Mouse (Mus musculus): Measurements from ENCODE around the gene Otulin.

GRCm38 (mm10) chr15:27536186-27536585 is 94.3 kb downstream of the Otulin start:
- TF ChIP-seq CTCF (IDR thresholded peaks at IDR 0.05; ENCODE audit: extremely low read depth, insufficient read depth, insufficient read length, insufficient replicate concordance): no peak
- no peak for TF ChIP-seq POLR2A (IDR thresholded peaks at IDR 0.05; ENCODE audit: low read depth, low read length)
